Comparison of ENCODE assay signal across 10 mouse cellular contexts in the genomic region with DNA sequence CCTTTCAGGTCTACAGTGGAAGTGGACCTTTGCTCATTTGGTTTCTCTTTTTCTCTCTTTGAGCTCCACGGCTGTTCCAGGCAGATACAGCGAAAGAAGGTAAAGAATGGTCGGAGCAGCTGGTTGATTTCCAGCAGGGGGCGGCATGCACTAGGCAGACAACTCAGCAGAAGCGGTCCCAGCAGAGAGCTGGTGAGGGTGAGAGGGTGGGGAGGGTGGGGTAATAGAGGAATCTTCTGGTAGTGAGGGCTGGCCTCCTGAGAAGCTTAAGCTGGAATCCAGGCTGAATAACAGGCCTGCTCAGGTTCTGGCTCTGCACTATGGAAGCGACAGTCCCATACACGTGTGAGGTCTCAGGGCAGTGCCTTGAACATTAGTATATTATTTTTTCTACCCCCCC. TPM values are rescaled to one million over a fixed set of nuclear protein-coding genes. Genes with fewer than 3 reads are reported as not detected.
DNase-seq lines count a peak whose midpoint lies in the region; TF ChIP-seq lines count a peak whose summit lies in the region.
"Had no signal": no experiment of that assay in that cellular context is flagged by ENCODE, and none has a peak within 500 bp of the region (broad histone marks: within the 10 kb centered on the region; RNA-seq: fewer than 3 reads in every experiment).

No protein-coding gene starts in this region.

- intact Hi-C loops in gastrocnemius, postnatal 36 days (cut with DNase I), result no loop called here

- no peak for DNase-seq in cerebellum, adult 2 months
- no peak for DNase-seq in cerebellum, postnatal 36 days
- DNase-seq in testis, postnatal 14 days (ENCODE audit: low spot score), result no peak
- DNase-seq in kidney, postnatal 4 days, result peak; percentile 45 to 47
- DNase-seq in right cerebral cortex, postnatal 10 days (ENCODE audit: low spot score in 2 of 2), result peak; percentile 31 to 50
- DNase-seq in gastrocnemius, postnatal 36 days, result no peak
- DNase-seq in lung, postnatal 25 days (ENCODE audit: low spot score), result no peak

- no peaks in the 10 kb centered on the region for H3K36me3 ChIP-seq in testis, adult 2 months (ENCODE audit: control insufficient read depth, insufficient read depth, low read length)

- no peak overlapping the region for H3K27ac ChIP-seq in cerebellum, adult 2 months (ENCODE audit: insufficient read depth, low read length)
- H3K27ac ChIP-seq in testis, adult 2 months (ENCODE audit: control insufficient read depth, insufficient read depth, low read depth, low read length), result no peak overlapping the region

- peak; percentile 16; the same call in 1 of the 2 replicates for TF ChIP-seq CTCF in cerebellum, adult 2 months (IDR thresholded peaks at IDR 0.05; ENCODE audit: borderline replicate concordance, insufficient read depth, low read depth, low read length)
- TF ChIP-seq CTCF in testis, adult 2 months (IDR thresholded peaks at IDR 0.05; ENCODE audit: control insufficient read depth, insufficient read depth, insufficient replicate concordance, low read depth, low read length), result peak; percentile 40; the same call in 1 of the 2 replicates

- H3K4me3 ChIP-seq in cerebellum, adult 2 months (replicated peaks; ENCODE audit: insufficient read depth, low read depth, low read length), result no peak overlapping the region
- no peak overlapping the region for H3K4me3 ChIP-seq in testis, adult 2 months (ENCODE audit: control insufficient read depth, low read depth, low read length)
- H3K4me3 ChIP-seq: megakaryocyte, embryonic 14.5 days had no signal

- TF ChIP-seq POLR2A in cerebellum, adult 2 months (IDR thresholded peaks at IDR 0.05; ENCODE audit: borderline replicate concordance, insufficient read depth, low read length), result no peak
- no peak for TF ChIP-seq POLR2A in testis, adult 2 months (IDR thresholded peaks at IDR 0.05; ENCODE audit: control insufficient read depth, low read depth, low read length)

- 42% methylated on average over 7 of the region's 7 CpGs for WGBS in cerebellum, adult 2 months

- H3K4me1 ChIP-seq in cerebellum, adult 2 months (ENCODE audit: control insufficient read depth, insufficient read depth, low read length), result no peaks in the 10 kb centered on the region
- no peaks in the 10 kb centered on the region for H3K4me1 ChIP-seq in testis, adult 2 months (ENCODE audit: control insufficient read depth, insufficient read depth, low read length)
- H3K4me1 ChIP-seq: megakaryocyte, embryonic 14.5 days had no signal

- no peaks in the 10 kb centered on the region for H3K27me3 ChIP-seq in cerebellum, adult 2 months (ENCODE audit: control insufficient read depth, insufficient read depth, low read length)
- no peaks in the 10 kb centered on the region for H3K27me3 ChIP-seq in testis, adult 2 months (ENCODE audit: control insufficient read depth, insufficient read depth, low read length)
- H3K27me3 ChIP-seq: megakaryocyte, embryonic 14.5 days had no signal

RNA-seq across cellular contexts. Expression of gene Otol1, which starts 3.5 kb away (rescaled TPM):
- not detected in 2 replicates for polyA plus RNA-seq in cerebellum, adult 2 months (2012; rRNA removed)
- not detected in 2 replicates for polyA plus RNA-seq in testis, adult 2 months (2012; rRNA removed)
- not detected for total RNA-seq in gastrocnemius, postnatal 36 days (2021)
- polyA plus RNA-seq: frontal cortex, adult 2 months had no signal

Comparison
In these comparisons a context has a peak if more than half of its experiments do, and no peak if none do; other contexts are left out.
1. DNase-seq: peak in kidney, postnatal 4 days (2 of 2) and right cerebral cortex, postnatal 10 days (2 of 2); none in cerebellum, adult 2 months (0 of 2), cerebellum, postnatal 36 days (0 of 2), testis, postnatal 14 days (single experiment), gastrocnemius, postnatal 36 days (0 of 2) and lung, postnatal 25 days (single experiment).